Mouse (Mus musculus): Measurements from ENCODE around the gene Cab39l. TPM values are rescaled to one million over a fixed set of nuclear protein-coding genes. Genes with fewer than 3 reads are reported as not detected.
A peak's percentile ranks its signal among the peaks of the same experiment; 100 is the strongest.

Gene Cab39l
- polyA plus RNA-seq, 1 experiment from 2014 or later: 35.5 TPM

- 0 out of 2 replicates have a peak, but pooled peaks cover 2% of the 10 kb centered on the region for H3K4me1 ChIP-seq
- ATAC-seq (ENCODE audit: low FRiP score): no peak
- no peak overlapping the region for H3K4me2 ChIP-seq
- no peak overlapping the region for H3K9ac ChIP-seq
- 89% methylated on average over 2 of the region's 2 CpGs for WGBS
- H3K36me3 ChIP-seq (replicated peaks): no peaks in the 10 kb centered on the region
- H3K4me3 ChIP-seq (replicated peaks): no peak overlapping the region
- no peak overlapping the region for H3K27ac ChIP-seq
- H3K27me3 ChIP-seq: no peaks in the 10 kb centered on the region
- no peaks in the 10 kb centered on the region for H3K9me3 ChIP-seq
Measured at GRCm38 (mm10) chr14:59550841-59551240, 110.1 kb downstream of the Cab39l start.

- Histone ChIP-seq H3K9me3 (no peaks in the 10 kb centered on the region), H3K4me2 (no peak overlapping the region), H3K27me3 (no peaks in the 10 kb centered on the region), H3K9ac (no peak overlapping the region), H3K4me1 (0 out of 2 replicates have a peak, but pooled peaks cover 4% of the 10 kb centered on the region), H3K4me3 (replicated peaks) (no peak overlapping the region), H3K27ac (no peak overlapping the region), H3K36me3 (replicated peaks) (no peaks in the 10 kb centered on the region)
- 74% methylated on average over 8 of the region's 8 CpGs for WGBS
- no peak for ATAC-seq (ENCODE audit: low FRiP score)
Measured at GRCm38 (mm10) chr14:59551956-59552355, 111.2 kb downstream of the Cab39l start.

GRCm38 (mm10) chr14:59554025-59554424 is 113.3 kb downstream of the Cab39l start:
- H3K4me2 ChIP-seq: no peak overlapping the region
- WGBS: 75% methylated on average over 5 of the region's 5 CpGs
- H3K9ac ChIP-seq: no peak overlapping the region
- ATAC-seq (ENCODE audit: low FRiP score): no peak
- H3K4me1 ChIP-seq: 0 out of 2 replicates have a peak, but pooled peaks cover 4% of the 10 kb centered on the region
- no peak overlapping the region for H3K4me3 ChIP-seq (replicated peaks)
- H3K27me3 ChIP-seq: no peaks in the 10 kb centered on the region
- no peaks in the 10 kb centered on the region for H3K9me3 ChIP-seq
- H3K27ac ChIP-seq: no peak overlapping the region
- H3K36me3 ChIP-seq (replicated peaks): no peaks in the 10 kb centered on the region

- Histone ChIP-seq H3K4me3 (replicated peaks) (no peak overlapping the region), H3K36me3 (replicated peaks) (no peaks in the 10 kb centered on the region), H3K27ac (no peak overlapping the region), H3K27me3 (no peaks in the 10 kb centered on the region), H3K9me3 (no peaks in the 10 kb centered on the region), H3K4me2 (no peak overlapping the region), H3K4me1 (0 out of 2 replicates have a peak, but pooled peaks cover 4% of the 10 kb centered on the region), H3K9ac (no peak overlapping the region)
- ATAC-seq (ENCODE audit: low FRiP score): no peak
- WGBS: 96% methylated on average over 8 of the region's 8 CpGs
Measured at GRCm38 (mm10) chr14:59555018-59555417, 114.2 kb downstream of the Cab39l start.

- Histone ChIP-seq H3K4me3 (replicated peaks) (no peak overlapping the region), H3K36me3 (replicated peaks) (no peaks in the 10 kb centered on the region), H3K4me2 (no peak overlapping the region), H3K4me1 (0 out of 2 replicates have a peak, but pooled peaks cover 4% of the 10 kb centered on the region), H3K27me3 (no peaks in the 10 kb centered on the region), H3K9me3 (no peaks in the 10 kb centered on the region), H3K9ac (no peak overlapping the region), H3K27ac (no peak overlapping the region)
- WGBS: 55% methylated on average over 13 of the region's 13 CpGs
- ATAC-seq (ENCODE audit: low FRiP score): 0 out of 2 replicates have a peak, but pooled peaks have one; percentile 46
Measured at GRCm38 (mm10) chr14:59555928-59556531, 115.3 kb downstream of the Cab39l start.

- 77% methylated on average over 4 of the region's 4 CpGs for WGBS
- Histone ChIP-seq H3K36me3 (replicated peaks) (no peaks in the 10 kb centered on the region), H3K9me3 (no peaks in the 10 kb centered on the region), H3K4me1 (0 out of 2 replicates have a peak, but pooled peaks cover 4% of the 10 kb centered on the region), H3K4me3 (replicated peaks) (no peak overlapping the region), H3K27me3 (no peaks in the 10 kb centered on the region), H3K9ac (no peak overlapping the region), H3K27ac (no peak overlapping the region), H3K4me2 (no peak overlapping the region)
- ATAC-seq (ENCODE audit: low FRiP score): no peak
Measured at GRCm38 (mm10) chr14:59557071-59557470, 116.3 kb downstream of the Cab39l start.

- H3K27ac ChIP-seq: no peak overlapping the region
- H3K36me3 ChIP-seq (replicated peaks): no peaks in the 10 kb centered on the region
- WGBS: 49% methylated on average over 1 of the region's 1 CpGs
- H3K4me1 ChIP-seq: 0 out of 2 replicates have a peak, but pooled peaks cover 4% of the 10 kb centered on the region
- H3K27me3 ChIP-seq: no peaks in the 10 kb centered on the region
- no peaks in the 10 kb centered on the region for H3K9me3 ChIP-seq
- H3K9ac ChIP-seq: no peak overlapping the region
- no peak for ATAC-seq (ENCODE audit: low FRiP score)
- no peak overlapping the region for H3K4me2 ChIP-seq
- H3K4me3 ChIP-seq (replicated peaks): no peak overlapping the region
Measured at GRCm38 (mm10) chr14:59557886-59558285, 117.1 kb downstream of the Cab39l start.

GRCm38 (mm10) chr14:59566756-59567155 is 126.0 kb downstream of the Cab39l start:
- ATAC-seq (ENCODE audit: low FRiP score): no peak

GRCm38 (mm10) chr14:59576385-59576784 is 135.6 kb downstream of the Cab39l start:
- Histone ChIP-seq H3K4me2 (no peak overlapping the region), H3K36me3 (replicated peaks) (peaks cover 34% of the 10 kb centered on the region), H3K9me3 (no peaks in the 10 kb centered on the region), H3K9ac (no peak overlapping the region), H3K27ac (no peak overlapping the region), H3K4me1 (no peaks in the 10 kb centered on the region), H3K4me3 (replicated peaks) (no peak overlapping the region), H3K27me3 (no peaks in the 10 kb centered on the region)
- no peak for ATAC-seq (ENCODE audit: low FRiP score)
- WGBS: 92% methylated on average over 5 of the region's 5 CpGs

More at GRCm38 (mm10) chr14:59566756-59567155, 126.0 kb downstream of the Cab39l start:
- no peaks in the 10 kb centered on the region for H3K27me3 ChIP-seq
- 90% methylated on average over 6 of the region's 6 CpGs for WGBS
- H3K9me3 ChIP-seq: no peaks in the 10 kb centered on the region
- H3K4me3 ChIP-seq (replicated peaks): no peak overlapping the region
- no peak overlapping the region for H3K4me2 ChIP-seq
- H3K36me3 ChIP-seq (replicated peaks): peaks cover 24% of the 10 kb centered on the region
- H3K9ac ChIP-seq: no peak overlapping the region
- no peaks in the 10 kb centered on the region for H3K4me1 ChIP-seq
- H3K27ac ChIP-seq: no peak overlapping the region

GRCm38 (mm10) chr14:59590614-59591013 is 149.8 kb downstream of the Cab39l start:
- H3K36me3 ChIP-seq (replicated peaks): peaks cover 51% of the 10 kb centered on the region
- H3K4me2 ChIP-seq: no peak overlapping the region
- no peak overlapping the region for H3K9ac ChIP-seq
- H3K27ac ChIP-seq: no peak overlapping the region
- no peaks in the 10 kb centered on the region for H3K4me1 ChIP-seq
- no peak for ATAC-seq (ENCODE audit: low FRiP score)
- no peak overlapping the region for H3K4me3 ChIP-seq (replicated peaks)
- no peaks in the 10 kb centered on the region for H3K9me3 ChIP-seq
- no peaks in the 10 kb centered on the region for H3K27me3 ChIP-seq
- WGBS: 82% methylated on average over 1 of the region's 1 CpGs

- Histone ChIP-seq H3K9me3 (no peaks in the 10 kb centered on the region), H3K4me3 (replicated peaks) (no peak overlapping the region), H3K9ac (no peak overlapping the region), H3K36me3 (replicated peaks) (peaks cover 39% of the 10 kb centered on the region), H3K27me3 (no peaks in the 10 kb centered on the region), H3K4me1 (peaks cover 4% of the 10 kb centered on the region), H3K27ac (no peak overlapping the region), H3K4me2 (no peak overlapping the region)
- 78% methylated on average over 8 of the region's 8 CpGs for WGBS
- no peak for ATAC-seq (ENCODE audit: low FRiP score)
Measured at GRCm38 (mm10) chr14:59591901-59592300, 151.1 kb downstream of the Cab39l start.

- WGBS: 96% methylated on average over 3 of the region's 3 CpGs
- H3K9me3 ChIP-seq: no peaks in the 10 kb centered on the region
- H3K4me3 ChIP-seq (replicated peaks): no peak overlapping the region
- no peak overlapping the region for H3K27ac ChIP-seq
- H3K9ac ChIP-seq: no peak overlapping the region
- peaks cover 9% of the 10 kb centered on the region for H3K4me1 ChIP-seq
- H3K4me2 ChIP-seq: no peak overlapping the region
- H3K27me3 ChIP-seq: no peaks in the 10 kb centered on the region
- peaks cover 38% of the 10 kb centered on the region for H3K36me3 ChIP-seq (replicated peaks)
- ATAC-seq (ENCODE audit: low FRiP score): no peak
Measured at GRCm38 (mm10) chr14:59592593-59592992, 151.8 kb downstream of the Cab39l start.

- Histone ChIP-seq H3K9me3 (no peaks in the 10 kb centered on the region), H3K4me2 (no peak overlapping the region), H3K4me3 (replicated peaks) (no peak overlapping the region), H3K36me3 (replicated peaks) (peaks cover 18% of the 10 kb centered on the region), H3K27ac (no peak overlapping the region), H3K4me1 (peaks cover 13% of the 10 kb centered on the region), H3K27me3 (no peaks in the 10 kb centered on the region), H3K9ac (no peak overlapping the region)
- WGBS: 92% methylated on average over 3 of the region's 3 CpGs
- no peak for ATAC-seq (ENCODE audit: low FRiP score)
Measured at GRCm38 (mm10) chr14:59594988-59595387, 154.2 kb downstream of the Cab39l start.
